Mouse (Mus musculus): ENCODE measurements around the gene Cd40lg.

GRCm38 (mm10) chrX:57235982-57236381 lies 24.0 kb downstream of the Cd40lg start:
- TF ChIP-seq CTCF (IDR thresholded peaks at IDR 0.05; ENCODE audit: insufficient read depth, low read length), result peak; percentile 13; the same call in 1 of the 2 replicates
- TF ChIP-seq POLR2A (IDR thresholded peaks at IDR 0.05; ENCODE audit: borderline replicate concordance, extremely low read depth, low read depth, low read length), result no peak
